Mouse (Mus musculus): ENCODE data around the gene Podxl.

GRCm38 (mm10) chr6:31521491-31522355 lies 42.1 kb downstream of the Podxl start:
- TF ChIP-seq CTCF (IDR thresholded peaks at IDR 0.05; ENCODE audit: low read depth, low read length) (no peak), EP300 (IDR thresholded peaks at IDR 0.05; ENCODE audit: insufficient read depth, low read depth, low read length) (no peak), POLR2A (IDR thresholded peaks at IDR 0.05; ENCODE audit: insufficient read depth, low read length) (no peak)

All from ES-Bruce4 (cell line).